Mouse (Mus musculus): ENCODE data around the gene Trak1. TPM values are rescaled to one million over a fixed set of nuclear protein-coding genes. Genes with fewer than 3 reads are reported as not detected.
A peak's percentile ranks its signal among the peaks of the same experiment; 100 is the strongest.

Gene Trak1
- polyA plus RNA-seq, 1 experiment from 2014 or later: 28.4 TPM

DNA sequence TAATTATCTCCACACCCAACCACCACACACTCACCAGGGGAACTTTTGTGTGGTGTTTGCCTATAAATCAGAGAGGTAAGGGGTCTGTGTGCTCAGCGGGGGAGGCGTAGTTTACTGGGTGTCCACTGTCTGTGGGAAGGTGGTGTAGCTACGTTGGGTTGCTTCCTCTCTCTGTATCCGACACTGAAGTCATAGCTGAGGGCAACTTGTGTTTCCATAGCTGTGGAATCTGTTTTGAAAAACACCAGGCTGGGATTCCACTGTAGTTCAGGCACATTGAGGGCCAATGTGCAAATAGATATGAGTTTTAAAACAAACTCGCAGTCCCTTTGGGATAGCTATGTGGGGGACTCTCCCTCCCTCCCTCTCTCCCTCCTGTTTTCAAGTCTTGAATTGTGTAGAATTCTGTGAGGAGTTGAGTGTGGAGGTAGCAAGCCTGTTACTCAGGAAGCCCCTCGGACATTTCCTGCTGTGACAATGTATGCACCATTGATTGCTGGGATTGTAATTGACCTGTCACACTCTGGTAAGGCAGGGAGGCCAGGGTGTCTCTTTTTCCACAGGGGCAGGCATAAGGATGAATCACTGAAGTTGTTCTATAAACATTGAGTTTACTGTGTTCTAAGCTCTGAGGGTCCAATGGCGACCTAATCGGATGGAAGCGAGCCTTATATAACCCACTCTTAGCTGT lies 54.2 kb downstream of the Trak1 start:
- H3K4me1 ChIP-seq: peaks cover 79% of the 10 kb centered on the region
- no peak overlapping the region for H3K4me3 ChIP-seq (replicated peaks)
- H3K9me3 ChIP-seq (replicated peaks): no peaks in the 10 kb centered on the region
- no peak for ATAC-seq (ENCODE audit: insufficient number of reproducible peaks, low FRiP score, low TSS enrichment, low read depth)
- no peaks in the 10 kb centered on the region for H3K27me3 ChIP-seq
- no peak overlapping the region for H3K9ac ChIP-seq
- H3K36me3 ChIP-seq: no peaks in the 10 kb centered on the region
- H3K27ac ChIP-seq (replicated peaks): peak overlapping the region; percentile 1; the same call in 1 of the 2 replicates
- WGBS: 60% methylated on average over 9 of the region's 9 CpGs
- no peak overlapping the region for H3K4me2 ChIP-seq (replicated peaks)

DNA sequence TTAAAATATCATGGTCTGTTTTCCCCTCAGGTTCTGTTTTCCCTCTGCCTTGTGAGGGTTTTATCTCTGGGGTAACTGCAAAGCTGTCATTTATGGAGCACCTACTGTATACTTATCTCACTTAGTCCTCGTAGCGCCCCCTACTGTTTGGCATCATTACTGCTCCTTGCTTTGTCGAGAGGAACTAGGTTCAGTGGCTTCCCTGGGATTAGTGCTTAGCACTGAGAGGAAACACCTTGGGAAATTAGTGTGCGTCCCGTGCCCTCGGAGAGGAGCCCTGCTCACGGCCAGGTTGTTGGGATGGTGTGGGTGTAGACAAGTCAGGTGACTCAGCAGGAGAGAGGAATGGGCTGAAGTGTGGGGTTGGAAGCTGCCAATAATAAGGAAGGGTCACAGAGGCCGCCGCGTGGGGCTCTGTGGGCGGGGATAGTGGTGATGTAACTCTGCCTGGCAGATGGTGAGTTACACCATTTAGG lies 54.9 kb downstream of the Trak1 start:
- no peak overlapping the region for H3K27ac ChIP-seq (replicated peaks)
- no peak for ATAC-seq (ENCODE audit: insufficient number of reproducible peaks, low FRiP score, low TSS enrichment, low read depth)
- peaks cover 82% of the 10 kb centered on the region for H3K4me1 ChIP-seq
- no peaks in the 10 kb centered on the region for H3K27me3 ChIP-seq
- 29% methylated on average over 11 of the region's 11 CpGs for WGBS
- no peaks in the 10 kb centered on the region for H3K9me3 ChIP-seq (replicated peaks)
- H3K9ac ChIP-seq: no peak overlapping the region
- H3K36me3 ChIP-seq: no peaks in the 10 kb centered on the region
- H3K4me3 ChIP-seq (replicated peaks): no peak overlapping the region
- no peak overlapping the region for H3K4me2 ChIP-seq (replicated peaks)

DNA sequence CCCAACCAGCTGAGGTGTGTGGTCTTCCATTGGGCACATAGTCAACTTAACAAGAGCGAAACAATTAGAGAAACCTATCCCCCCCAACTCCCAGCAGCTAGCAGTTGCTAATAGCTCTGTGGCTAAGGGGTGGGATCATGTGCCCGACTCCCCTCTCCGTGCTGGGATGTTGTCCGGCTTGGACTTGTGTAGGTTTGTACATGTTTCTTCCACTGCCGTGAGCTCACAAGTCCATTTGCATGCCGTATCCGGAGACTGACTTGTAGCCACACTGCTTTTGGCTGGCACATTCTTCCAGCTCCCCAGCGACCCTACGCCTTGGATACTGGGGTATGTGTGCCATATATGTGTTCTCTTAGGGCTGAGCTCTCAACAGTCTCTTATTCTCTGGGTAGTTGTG lies 55.4 kb downstream of the Trak1 start:
- no peak overlapping the region for H3K4me2 ChIP-seq (replicated peaks)
- no peak overlapping the region for H3K27ac ChIP-seq (replicated peaks)
- no peak for ATAC-seq (ENCODE audit: insufficient number of reproducible peaks, low FRiP score, low TSS enrichment, low read depth)
- H3K4me3 ChIP-seq (replicated peaks): no peak overlapping the region
- H3K9me3 ChIP-seq (replicated peaks): no peaks in the 10 kb centered on the region
- H3K36me3 ChIP-seq: no peaks in the 10 kb centered on the region
- H3K27me3 ChIP-seq: no peaks in the 10 kb centered on the region
- WGBS: 81% methylated on average over 9 of the region's 9 CpGs
- peaks cover 83% of the 10 kb centered on the region for H3K4me1 ChIP-seq
- H3K9ac ChIP-seq: no peak overlapping the region

DNA sequence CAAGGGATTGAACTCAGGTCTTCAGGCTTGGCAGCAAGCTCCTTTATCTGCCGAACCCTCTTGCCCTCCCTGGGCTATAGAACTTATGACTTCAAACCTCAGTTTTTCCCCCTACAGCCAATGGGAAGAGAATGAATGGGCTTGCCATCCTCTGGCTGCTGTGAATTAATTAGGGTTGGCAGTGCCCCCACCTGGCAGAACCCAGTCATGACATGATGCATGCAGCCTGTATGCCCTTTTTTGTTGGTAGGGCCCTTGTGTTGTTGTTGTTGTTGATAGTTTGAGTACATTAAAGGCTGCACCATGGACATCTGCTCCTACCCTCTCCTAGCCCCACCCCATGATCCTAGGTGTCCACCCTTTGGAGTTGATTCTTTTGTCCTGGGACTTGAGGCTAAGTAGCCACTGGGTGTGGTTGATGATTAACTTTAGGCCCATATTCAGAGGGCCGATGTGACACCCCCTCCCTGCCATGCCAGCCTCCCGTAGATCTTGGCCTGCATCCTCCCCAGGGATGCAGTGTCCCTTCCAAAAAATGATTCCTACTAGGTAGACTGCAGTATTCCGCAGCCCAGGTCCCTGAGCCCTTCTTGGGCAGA lies 57.6 kb downstream of the Trak1 start:
- no peaks in the 10 kb centered on the region for H3K27me3 ChIP-seq
- H3K9ac ChIP-seq: no peak overlapping the region
- H3K4me3 ChIP-seq (replicated peaks): no peak overlapping the region
- peaks cover 84% of the 10 kb centered on the region for H3K4me1 ChIP-seq
- H3K36me3 ChIP-seq: no peaks in the 10 kb centered on the region
- H3K27ac ChIP-seq (replicated peaks): peak overlapping the region; percentile 92
- H3K4me2 ChIP-seq (replicated peaks): no peak overlapping the region
- 78% methylated on average over 4 of the region's 4 CpGs for WGBS
- no peak for ATAC-seq (ENCODE audit: insufficient number of reproducible peaks, low FRiP score, low TSS enrichment, low read depth)
- H3K9me3 ChIP-seq (replicated peaks): no peaks in the 10 kb centered on the region

DNA sequence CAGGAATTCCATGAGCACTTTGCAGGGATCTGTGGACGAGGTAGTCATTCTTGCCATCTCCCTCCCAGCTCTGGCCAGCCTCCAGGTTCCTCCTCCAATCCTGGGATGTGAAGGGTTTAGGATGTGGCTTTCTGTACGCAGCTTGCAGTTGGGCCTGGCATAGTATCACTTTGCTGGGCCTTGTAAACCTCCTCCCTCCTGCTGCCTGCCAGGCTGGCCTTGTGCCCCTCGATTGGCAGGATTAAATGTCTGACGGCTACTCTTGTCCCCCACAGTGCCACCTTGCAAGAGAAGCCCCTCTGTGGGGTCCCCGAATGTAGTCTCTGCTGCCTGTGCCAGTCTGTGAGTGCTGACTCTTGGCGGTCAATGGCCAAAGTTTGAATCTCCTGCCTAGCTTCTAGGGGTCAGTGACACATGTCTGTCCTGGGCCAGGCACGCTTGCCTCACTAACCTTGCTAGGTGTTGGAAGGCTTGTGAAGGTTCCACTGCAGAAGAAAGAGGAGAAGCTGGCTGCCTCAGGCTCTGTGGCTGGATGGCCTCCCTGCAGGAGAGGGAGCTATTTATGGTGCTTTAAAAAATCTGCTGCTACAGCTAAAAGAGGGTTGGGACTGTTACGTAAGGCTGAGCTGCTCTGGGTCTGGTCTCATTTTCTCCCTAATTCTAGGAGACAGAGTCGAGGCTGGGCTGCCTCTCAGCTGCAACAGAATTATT lies 58.3 kb downstream of the Trak1 start:
- Histone ChIP-seq H3K9ac (no peak overlapping the region), H3K9me3 (replicated peaks) (no peaks in the 10 kb centered on the region), H3K4me2 (replicated peaks) (peak overlapping the region; percentile 28; the same call in 1 of the 2 replicates), H3K27ac (replicated peaks) (peak overlapping the region; percentile 92), H3K4me3 (replicated peaks) (no peak overlapping the region), H3K36me3 (no peaks in the 10 kb centered on the region), H3K4me1 (peaks cover 87% of the 10 kb centered on the region), H3K27me3 (no peaks in the 10 kb centered on the region)
- peak; percentile 26; the same call in 1 of the 2 replicates for ATAC-seq (ENCODE audit: insufficient number of reproducible peaks, low FRiP score, low TSS enrichment, low read depth)
- WGBS: 45% methylated on average over 9 of the region's 9 CpGs

DNA sequence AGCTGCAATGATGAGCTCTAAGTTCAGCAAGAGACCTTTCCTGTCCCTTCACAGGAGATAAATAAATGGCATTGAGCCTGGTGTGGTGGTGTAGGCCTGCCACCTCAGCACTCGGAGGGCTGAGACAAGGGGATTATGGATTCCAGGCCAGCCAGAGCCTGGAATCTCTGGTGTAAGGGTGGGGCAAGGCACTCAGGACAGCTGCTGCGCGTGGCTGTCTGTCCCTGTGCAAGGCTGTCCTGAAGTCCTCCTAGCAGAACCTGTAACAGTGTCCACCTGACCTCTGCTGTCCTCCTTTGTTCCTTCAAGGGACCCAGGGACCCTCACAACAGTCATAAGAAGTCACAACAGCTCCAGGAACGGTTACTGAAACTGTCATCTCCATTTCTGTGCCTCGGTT lies 59.8 kb downstream of the Trak1 start:
- ATAC-seq (ENCODE audit: insufficient number of reproducible peaks, low FRiP score, low TSS enrichment, low read depth): no peak
- 77% methylated on average over 5 of the region's 5 CpGs for WGBS
- Histone ChIP-seq H3K9me3 (replicated peaks) (no peaks in the 10 kb centered on the region), H3K4me2 (replicated peaks) (no peak overlapping the region), H3K9ac (no peak overlapping the region), H3K27ac (replicated peaks) (no peak overlapping the region), H3K36me3 (no peaks in the 10 kb centered on the region), H3K27me3 (no peaks in the 10 kb centered on the region), H3K4me1 (peaks cover 80% of the 10 kb centered on the region), H3K4me3 (replicated peaks) (no peak overlapping the region)

DNA sequence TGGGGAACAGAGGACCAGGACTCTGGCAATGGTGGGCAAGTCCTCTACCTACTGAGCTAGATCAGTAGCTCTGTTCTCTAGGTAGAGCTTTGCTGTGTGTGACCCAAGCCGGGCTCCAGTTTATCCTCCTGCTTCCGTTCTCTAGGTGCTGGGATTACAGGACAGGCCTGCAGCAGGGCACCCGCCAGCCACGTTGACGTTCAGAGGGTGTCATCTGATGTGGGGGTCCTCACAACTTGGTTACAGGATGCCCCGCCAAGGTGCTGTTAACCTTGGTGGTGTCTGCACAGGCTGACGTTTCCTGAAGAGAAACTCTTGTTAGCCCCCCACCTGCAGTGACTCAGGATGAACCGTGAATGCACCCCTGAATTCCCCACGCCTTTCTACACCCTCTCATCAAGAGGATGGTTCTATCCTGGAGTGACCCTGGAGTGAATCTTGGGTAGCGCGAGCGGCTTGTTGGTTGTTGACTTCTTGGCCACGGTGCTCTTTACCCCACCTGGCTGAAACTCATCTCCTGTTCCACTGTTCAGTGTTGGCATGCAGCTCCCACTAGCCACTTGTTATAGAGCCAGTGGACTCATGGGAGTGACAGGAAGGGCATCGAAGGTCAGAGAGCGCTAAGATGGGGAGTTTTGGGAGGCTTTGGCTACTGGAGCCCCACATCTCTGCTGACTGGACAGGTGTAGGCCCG lies 60.4 kb downstream of the Trak1 start:
- Histone ChIP-seq H3K4me1 (peaks cover 74% of the 10 kb centered on the region), H3K27me3 (no peaks in the 10 kb centered on the region), H3K36me3 (0 out of 2 replicates have a peak, but pooled peaks cover 5% of the 10 kb centered on the region), H3K9me3 (replicated peaks) (no peaks in the 10 kb centered on the region), H3K4me3 (replicated peaks) (no peak overlapping the region), H3K4me2 (replicated peaks) (no peak overlapping the region), H3K27ac (replicated peaks) (no peak overlapping the region), H3K9ac (no peak overlapping the region)
- 87% methylated on average over 16 of the region's 16 CpGs for WGBS
- no peak for ATAC-seq (ENCODE audit: insufficient number of reproducible peaks, low FRiP score, low TSS enrichment, low read depth)

DNA sequence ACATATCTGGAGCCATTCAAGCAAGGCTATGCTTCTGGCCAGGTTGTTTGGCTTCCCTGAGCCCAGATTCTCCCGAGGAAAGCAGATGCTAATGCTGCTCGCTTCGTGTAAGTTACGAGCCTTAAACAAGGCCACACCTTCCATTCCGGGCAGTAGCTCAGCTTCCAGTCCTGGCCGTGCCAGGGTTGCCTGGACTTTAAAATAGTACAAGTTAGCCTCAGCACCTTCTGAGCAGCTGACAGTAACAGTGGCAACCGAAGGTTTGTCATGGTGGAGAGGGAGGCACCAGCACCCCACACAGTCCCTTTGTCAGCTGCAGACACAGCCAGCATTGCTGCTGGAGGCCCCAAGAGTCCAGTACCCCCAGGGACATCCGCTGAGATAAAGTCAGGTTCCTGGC lies 61.1 kb downstream of the Trak1 start:
- H3K4me2 ChIP-seq (replicated peaks): no peak overlapping the region
- peaks cover 68% of the 10 kb centered on the region for H3K4me1 ChIP-seq
- H3K9me3 ChIP-seq (replicated peaks): no peaks in the 10 kb centered on the region
- H3K9ac ChIP-seq: no peak overlapping the region
- 52% methylated on average over 8 of the region's 8 CpGs for WGBS
- H3K36me3 ChIP-seq: 0 out of 2 replicates have a peak, but pooled peaks cover 5% of the 10 kb centered on the region
- no peak overlapping the region for H3K4me3 ChIP-seq (replicated peaks)
- no peak for ATAC-seq (ENCODE audit: insufficient number of reproducible peaks, low FRiP score, low TSS enrichment, low read depth)
- 0 out of 2 replicates have a peak overlapping the region, but pooled peaks have one; percentile 65 for H3K27ac ChIP-seq (replicated peaks)
- H3K27me3 ChIP-seq: no peaks in the 10 kb centered on the region

DNA sequence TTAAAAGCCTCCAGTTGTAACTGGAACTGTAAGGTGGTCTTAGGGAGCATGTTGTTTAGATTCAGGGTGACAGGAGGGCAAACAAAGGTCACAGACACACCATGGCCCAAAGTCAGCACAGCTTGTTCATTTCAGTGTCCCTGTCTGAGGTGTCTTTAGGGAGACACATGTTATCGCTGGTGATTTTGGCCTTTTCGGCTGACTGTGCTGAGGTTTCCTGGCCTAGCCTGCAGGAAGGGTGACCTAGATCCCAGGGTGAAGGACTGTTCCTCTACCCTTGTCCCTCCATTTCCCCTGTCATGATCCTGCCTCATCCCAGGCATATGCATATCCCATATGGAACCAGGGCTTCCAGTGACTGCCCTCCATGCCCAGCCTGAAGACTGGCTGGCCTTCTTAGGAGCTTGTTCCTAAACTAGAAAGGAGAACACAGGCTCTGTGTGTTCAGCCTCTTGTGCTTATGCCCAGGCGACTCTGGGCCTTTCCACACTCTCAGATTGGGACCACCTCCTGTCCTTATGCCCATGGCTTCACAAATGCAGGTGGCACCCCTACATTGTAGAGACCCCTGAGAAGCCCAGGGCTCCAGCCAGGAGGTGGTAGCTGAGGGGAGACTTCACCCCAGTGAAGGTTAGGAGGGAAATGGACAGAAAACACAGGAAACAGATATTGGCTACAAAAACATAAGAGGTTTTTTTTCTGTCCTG lies 62.1 kb downstream of the Trak1 start:
- H3K9me3 ChIP-seq (replicated peaks): no peaks in the 10 kb centered on the region
- no peak overlapping the region for H3K4me2 ChIP-seq (replicated peaks)
- peak overlapping the region; percentile 81 for H3K27ac ChIP-seq (replicated peaks)
- H3K4me3 ChIP-seq (replicated peaks): no peak overlapping the region
- peaks cover 12% of the 10 kb centered on the region for H3K36me3 ChIP-seq
- no peak overlapping the region for H3K9ac ChIP-seq
- H3K4me1 ChIP-seq: peaks cover 62% of the 10 kb centered on the region
- no peaks in the 10 kb centered on the region for H3K27me3 ChIP-seq
- 73% methylated on average over 3 of the region's 3 CpGs for WGBS
- ATAC-seq (ENCODE audit: insufficient number of reproducible peaks, low FRiP score, low TSS enrichment, low read depth): no peak

DNA sequence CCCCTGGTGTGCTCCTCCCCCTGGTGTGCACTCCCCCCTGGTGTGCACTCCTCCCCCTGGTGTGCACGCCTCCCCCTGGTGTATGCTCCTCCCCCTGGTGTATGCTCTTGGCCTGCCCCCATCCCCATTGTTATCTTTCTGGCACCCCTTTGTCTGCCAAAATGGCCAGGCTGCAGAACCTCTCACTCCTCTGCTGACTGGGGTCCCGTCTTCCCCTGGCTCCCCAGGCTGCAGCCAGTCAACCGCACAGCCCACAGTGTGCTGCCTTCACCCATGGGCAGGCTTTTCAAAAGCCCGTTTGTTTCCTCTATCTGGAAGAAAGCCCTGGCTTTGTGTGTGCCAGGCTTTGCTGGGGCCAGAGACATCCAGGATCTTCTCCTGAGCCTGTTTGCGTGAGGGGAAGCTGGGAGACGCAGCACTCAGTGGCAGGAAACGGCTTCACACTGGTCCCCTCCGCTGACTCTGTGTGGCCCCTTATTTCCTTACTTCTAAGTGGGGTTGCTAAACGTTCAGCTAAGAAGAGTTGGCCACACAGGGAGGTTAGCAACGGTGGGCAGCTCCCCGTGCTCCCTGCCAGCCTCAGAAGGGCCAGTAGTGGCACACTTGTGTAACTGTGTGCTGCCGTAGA lies 63.1 kb downstream of the Trak1 start:
- H3K4me2 ChIP-seq (replicated peaks): peak overlapping the region; percentile 27; the same call in 1 of the 2 replicates
- H3K4me1 ChIP-seq: peaks cover 53% of the 10 kb centered on the region
- H3K27ac ChIP-seq (replicated peaks): peak overlapping the region; percentile 81
- whole genome bisulfite sequencing: 25% methylated on average over 11 of the region's 12 CpGs
- no peak overlapping the region for H3K9ac ChIP-seq
- ATAC-seq (ENCODE audit: insufficient number of reproducible peaks, low FRiP score, low TSS enrichment, low read depth): peak; percentile 51
- no peaks in the 10 kb centered on the region for H3K27me3 ChIP-seq
- no peaks in the 10 kb centered on the region for H3K9me3 ChIP-seq (replicated peaks)
- peaks cover 18% of the 10 kb centered on the region for H3K36me3 ChIP-seq
- no peak overlapping the region for H3K4me3 ChIP-seq (replicated peaks)

Measured in embryonic facial prominence, embryonic 15.5 days (tissue).